12 mouse cellular contexts compared by ENCODE assay signal in genomic region chr11:93466221-93466620, GRCm38 (mm10).
"Had no signal": no experiment of that assay in that cellular context is flagged by ENCODE, and none has a peak within 500 bp of the region (broad histone marks: within the 10 kb centered on the region; RNA-seq: fewer than 3 reads in every experiment).

No protein-coding gene starts in this region.

- DNase-seq: retina, postnatal 1 day; right cerebral cortex, adult 18-20 months; right cerebral cortex, postnatal 14 days; right cerebral cortex, postnatal 25 days; right cerebral cortex, postnatal 4 days; spleen, adult 18-20 months; thymus, adult 18-20 months; thymus, adult 2 months; thymus, postnatal 14 days; thymus, postnatal 25 days; thymus, postnatal 36 days; thymus, postnatal 4 days had no signal
